Mouse (Mus musculus) heart, postnatal 0 days (tissue): ENCODE measurements around the gene Mad2l2.

Experiments used
- CTCF ChIP-seq: IDR thresholded peaks from 2 replicates; pipeline ENCODE4 v1.5.1; 2016; ENCODE audit warnings: antibody characterized with exemption, control low read depth, low read depth
- EP300 ChIP-seq: IDR thresholded peaks from 2 replicates; pipeline ENCODE4 v1.6.1; 2016; ENCODE audit warnings: antibody characterized with exemption, low read depth

DNA sequence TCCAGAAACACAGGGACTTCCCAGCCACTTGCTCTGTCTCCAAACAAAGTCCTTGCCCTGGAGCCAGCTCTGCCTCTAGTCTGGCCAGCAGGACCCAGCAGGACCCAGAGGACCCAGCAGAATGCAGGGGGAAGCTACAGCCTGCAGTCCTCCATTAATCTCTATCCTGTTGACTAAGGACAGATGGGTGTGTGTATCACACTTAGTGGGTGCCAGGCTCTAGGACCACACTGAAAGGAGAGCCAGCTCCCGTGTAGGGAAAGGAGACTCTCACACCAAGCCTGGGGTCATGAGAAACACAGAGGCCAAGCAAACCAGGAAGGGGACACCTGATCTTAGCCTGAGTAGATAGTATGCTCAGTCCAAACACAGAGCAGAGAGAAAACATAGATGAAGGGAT lies 1.9 kb upstream of the Mad2l2 start:
- no peak for TF ChIP-seq CTCF
- no peak for TF ChIP-seq EP300
